Mouse (Mus musculus) CH12F3 (cell line): Measurements from ENCODE around the gene 1700016K19Rik.

Source experiments
- in situ Hi-C: fragments of 300-500 bp; cut with MboI; formaldehyde crosslinking; loops from 2 replicates; pipeline ENCODE4 v1.14.3; 2020; ENCODE audit warnings: low sequenced_read_pairs

The 1700016K19Rik gene

DNA sequence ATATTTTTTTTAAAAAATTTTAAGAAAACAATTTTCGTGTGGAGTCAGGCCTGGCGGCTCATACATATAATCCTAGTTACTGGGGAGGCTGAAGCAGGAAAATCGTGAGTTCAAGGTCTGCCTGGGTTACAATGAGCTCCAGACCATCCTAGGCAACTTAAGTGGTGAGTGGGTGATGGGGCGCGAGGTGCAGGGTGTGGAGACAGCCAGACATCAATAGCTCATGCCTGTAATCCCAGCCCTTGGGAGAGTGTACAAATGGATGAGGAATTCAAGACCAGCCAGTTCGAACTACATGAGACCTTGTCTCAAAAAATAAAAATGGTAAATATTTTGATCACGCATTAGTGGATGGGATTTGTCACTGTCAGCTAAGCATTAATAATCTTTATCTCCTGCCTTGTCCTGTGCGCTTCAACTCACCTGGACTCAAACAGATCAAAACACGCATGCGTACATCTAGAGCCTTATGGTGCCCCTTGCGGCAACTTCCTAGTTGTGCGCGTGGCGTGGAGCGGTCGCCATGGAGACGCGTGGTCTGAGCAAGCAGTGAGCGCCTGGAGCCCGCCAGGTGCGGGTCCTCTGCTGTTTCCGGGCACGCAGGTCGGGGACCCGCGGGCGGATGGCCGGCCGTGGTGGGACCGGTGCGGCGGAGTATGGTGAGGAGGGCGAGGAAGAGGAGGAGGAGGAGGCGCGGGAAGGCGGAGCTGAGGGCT is at the start of gene 1700016K19Rik:
TSS of gene 1700016K19Rik (plus strand) at position 473 of the 716 bp plus-strand sequence.
- in situ Hi-C loops: no loop called here

DNA sequence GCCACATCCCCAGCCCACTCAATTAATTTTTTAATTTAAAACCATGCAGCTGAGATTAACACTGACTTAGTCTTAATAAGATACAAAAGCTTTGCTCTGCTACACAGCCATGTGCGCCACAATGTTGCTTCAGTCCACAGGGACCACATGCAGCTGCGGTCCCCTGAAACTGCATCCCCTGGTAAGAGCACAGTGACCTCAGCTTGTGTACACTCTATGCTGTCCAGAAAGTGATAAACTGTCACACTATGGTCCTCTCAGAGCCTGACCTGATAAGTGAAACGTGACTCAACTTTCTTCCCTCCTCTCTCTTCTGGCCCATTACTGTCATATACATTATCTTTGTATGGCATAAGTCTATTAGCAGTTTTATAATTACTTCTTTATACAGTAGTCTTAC is 49.3 kb upstream of the 1700016K19Rik start:
- in situ Hi-C loops: no loop called here

DNA sequence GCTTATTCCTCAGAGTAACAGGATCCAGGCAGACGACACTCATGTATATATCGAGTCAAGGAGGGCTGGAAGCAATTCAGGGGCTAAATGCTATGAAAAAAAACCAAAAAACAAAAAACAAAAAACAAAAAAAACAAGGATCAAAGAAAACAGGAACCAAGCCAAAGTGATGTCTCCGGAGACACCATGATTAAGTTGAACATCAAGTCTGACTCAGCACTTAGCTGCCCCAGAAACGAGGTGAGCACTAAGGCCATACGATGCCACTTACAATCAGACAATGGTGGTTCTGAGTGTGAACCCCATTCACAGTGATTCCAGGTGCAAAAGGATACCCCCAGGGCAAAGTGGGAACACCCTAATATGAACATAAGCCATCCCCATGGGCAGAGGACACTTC is 47.8 kb upstream of the 1700016K19Rik start:
- in situ Hi-C loops: no loop called here

DNA sequence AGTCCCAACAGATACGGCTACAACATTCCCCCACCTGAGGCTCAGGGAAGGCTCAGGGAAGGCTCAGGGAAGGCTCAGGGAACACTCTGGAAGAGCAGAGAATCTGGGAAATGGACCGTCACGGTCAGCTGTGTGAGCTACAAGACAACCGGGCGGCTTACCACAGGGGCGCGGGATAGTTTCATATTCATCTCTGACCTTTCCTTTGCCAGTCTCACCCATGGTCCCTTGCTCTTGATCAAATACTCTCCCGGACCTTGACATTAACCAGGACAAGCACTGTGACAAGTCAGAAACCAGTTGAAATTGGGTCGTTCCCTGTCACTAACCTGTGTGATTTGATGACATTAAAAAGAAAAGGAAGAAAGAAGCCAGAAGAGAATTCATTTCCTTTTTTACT is 44.8 kb upstream of the 1700016K19Rik start:
- in situ Hi-C loops: no loop called here

DNA sequence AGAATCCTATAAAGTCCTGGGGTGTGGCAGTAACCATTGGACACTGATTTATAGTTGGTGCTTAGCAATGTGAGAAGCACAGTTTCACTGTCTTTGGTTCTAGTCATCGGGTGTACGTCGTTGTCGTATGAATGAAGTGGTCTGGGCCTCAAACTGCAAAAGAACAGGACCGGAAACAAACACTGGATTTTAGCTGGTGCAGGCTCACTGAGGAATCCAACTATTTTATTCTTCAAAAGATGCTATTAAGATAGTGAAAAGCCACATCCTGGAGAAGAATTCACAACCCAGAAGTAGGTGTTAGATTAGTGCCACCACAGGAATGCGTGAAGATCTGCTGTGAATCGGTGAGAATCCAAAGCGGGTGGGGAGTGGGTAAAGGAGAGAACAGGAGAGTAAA is 43.1 kb upstream of the 1700016K19Rik start:
- in situ Hi-C loops: no loop called here

DNA sequence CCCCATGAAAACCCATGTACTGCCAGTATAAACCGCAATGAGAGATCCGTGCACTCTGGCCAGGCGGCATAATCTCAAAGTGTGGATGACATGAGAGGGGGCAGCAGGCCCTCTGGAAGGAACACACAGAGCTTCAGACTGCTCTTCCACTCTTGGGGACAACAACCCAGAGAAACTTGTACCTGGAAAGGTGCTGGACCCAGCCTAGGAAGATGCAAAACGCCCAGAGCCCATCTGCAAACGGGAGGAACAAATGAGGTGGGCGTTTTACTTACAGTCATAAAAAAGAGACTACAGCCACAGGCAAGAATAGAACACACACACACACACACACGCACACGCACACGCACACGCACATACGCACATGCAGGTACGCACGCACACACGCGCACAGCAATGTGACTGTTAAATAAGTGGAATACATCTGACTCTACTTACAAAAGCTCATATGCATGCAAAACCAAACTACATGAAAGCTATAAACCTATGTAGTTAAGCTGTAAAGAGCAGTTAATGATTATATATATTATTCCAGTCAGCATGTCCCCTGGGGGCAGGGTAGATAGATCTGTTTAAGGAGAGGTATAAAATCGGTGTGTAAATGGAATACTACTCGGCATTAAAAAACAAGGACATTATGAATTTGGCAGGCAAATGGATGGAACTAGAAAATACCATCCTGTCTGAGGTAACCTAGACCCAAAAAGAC is 42.4 kb upstream of the 1700016K19Rik start:
- in situ Hi-C loops: no loop called here

DNA sequence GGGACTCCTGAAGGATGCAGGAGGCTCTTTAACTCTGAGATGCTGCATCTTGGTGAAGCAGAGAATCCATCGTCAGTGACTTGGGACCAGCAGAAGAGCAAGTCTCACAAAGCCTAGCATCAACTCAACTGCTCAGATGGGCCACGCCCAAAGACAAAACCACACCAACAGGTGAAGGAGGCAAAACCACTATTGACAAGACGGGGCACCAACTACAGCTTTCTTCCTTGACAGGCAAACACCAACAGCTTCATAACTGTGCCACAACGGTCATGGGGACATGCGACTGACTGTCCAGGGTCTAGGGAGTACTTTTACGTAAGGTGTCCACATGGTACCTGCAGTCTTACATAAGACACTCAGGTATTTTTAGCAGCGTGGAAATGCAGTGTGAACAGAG is 37.9 kb upstream of the 1700016K19Rik start:
- in situ Hi-C loops: loop anchor here (10.0 kb wide), 1 partner anchor 177 kb away; no protein-coding TSS in a partner anchor

DNA sequence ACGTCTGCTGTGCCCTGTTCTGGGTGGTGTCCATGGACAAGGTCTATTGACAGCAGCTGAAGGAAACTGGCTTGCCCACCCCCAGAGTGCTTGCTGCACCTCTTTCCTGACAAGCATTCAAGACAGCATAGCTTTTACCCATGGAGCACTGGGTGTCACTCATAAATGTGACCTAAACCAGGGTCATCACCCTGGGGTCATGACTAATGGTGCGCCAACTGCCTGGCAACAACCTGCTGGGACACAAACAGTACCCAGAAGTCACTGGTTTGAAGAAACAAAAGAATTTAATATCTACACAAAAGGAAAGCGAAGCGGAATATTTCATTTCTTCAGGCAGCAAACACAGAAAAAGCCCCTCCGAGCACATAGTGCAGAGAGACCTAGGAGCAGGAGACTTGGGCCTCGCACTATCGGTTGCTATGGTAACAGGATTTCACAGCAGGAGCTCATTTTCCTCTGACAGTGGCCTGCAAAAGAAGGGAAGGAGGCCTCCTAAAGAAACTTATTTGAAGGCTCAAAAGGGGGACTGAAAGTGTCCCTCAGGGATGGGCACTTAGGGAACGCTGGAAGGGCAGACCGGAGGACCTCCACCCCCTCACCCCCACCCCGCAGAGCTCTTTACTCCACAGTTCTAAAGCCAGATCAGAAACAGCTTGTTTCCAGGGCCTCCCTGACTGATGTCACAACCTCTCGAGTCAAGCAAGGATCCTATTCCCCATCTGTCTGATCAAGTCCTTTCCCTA is 35.8 kb upstream of the 1700016K19Rik start:
- in situ Hi-C loops: loop anchor here (10.0 kb wide), 1 partner anchor 179 kb away; no protein-coding TSS in a partner anchor

DNA sequence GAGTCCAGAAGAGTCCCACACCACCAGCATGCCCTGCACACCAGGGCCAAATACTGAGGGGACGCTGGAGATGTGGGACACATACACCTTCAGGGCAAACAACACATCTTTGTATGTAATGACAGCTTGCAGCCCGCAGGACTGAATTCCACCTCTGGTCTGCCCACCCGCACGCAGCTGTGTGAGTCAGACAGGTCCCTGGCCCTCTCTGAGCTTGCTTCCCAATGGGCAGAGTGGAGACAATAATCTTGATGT is 35.3 kb upstream of the 1700016K19Rik start:
- in situ Hi-C loops: loop anchor here (10.0 kb wide), 1 partner anchor 180 kb away; no protein-coding TSS in a partner anchor

DNA sequence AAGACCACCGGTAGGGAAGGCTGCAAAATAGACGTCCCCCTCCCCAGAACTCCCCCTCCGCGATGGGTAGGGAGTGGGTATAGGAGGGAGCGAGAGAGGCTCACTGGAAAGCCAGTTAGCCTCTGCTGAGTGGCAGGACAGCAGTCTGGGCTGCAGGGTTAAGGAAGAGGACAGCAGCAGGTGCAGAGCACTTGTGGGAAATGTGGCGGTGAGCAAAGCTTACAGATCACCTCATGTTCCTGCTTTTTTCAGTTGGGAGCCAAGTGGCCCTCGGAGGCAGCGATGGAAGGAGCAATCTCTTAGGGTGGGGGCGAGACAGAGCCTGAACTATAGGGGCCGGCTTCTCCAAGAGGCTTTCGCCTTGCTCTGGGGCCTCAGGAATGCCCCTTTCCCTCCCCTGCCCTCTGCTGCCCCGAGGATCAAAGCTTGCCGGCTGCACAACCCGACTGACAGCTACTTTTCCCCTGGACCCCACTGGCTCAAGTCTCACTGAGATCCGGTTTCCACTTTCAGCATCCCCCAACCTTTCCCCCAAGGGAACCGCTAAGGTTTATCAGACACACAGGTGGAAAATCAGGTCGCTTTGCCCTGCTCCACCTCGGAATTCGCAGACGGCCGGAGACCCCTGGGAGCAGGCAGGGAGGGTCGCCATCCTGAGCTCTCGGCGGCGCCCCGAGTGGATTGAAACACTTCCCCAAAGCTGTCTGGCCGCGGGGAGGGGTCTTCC is 33.9 kb upstream of the 1700016K19Rik start:
- in situ Hi-C loops: loop anchor here (10.0 kb wide), 1 partner anchor 181 kb away; no protein-coding TSS in a partner anchor

DNA sequence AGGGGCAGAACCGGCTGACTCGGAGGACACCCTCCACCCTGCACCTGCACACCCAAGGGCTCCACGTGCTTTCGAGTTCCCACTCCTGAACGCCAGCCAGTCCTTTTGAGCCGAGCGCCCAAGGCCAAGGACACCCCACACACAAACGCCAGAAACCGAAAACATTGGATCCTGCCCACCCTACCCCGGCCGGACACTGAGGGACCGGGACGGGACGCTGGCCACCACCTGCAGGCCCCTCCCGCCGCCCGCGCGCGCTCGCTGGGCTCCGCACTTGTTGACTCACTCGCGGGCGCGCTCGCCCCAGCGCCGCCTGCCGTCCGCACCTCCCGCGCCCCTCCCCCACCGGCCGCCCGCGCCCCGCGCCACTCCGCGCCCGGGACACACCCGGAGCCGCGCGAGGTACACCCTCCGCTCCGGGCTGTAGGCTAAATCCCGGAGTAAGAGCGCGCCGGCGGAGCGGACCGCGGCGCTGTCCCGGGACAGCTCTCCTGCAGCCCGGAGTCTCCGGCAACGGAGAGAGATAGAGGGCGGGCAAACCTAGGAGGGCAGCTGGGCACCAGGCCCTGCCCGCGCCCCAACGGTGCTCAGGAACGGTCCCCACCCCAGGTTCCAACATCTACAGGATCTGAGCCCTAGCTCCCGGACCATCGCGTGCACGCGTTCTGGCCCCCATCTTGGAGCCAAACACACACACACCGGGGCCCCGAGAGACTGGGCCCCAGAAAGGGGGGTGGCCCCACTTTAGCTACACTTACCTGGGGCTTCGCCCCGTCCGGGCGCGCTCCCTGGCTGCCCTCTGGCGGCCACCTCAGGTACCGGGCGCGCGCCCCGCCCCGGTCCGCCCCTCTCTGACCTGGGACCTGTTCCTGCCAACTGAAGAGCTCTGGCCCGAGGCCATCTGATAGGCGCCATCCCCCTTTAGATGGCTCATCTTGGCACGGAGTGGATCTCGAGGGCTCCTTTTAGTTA is 33.0 kb upstream of the 1700016K19Rik start:
- in situ Hi-C loops: loop anchor here (10.0 kb wide), 1 partner anchor 182 kb away; no protein-coding TSS in a partner anchor

DNA sequence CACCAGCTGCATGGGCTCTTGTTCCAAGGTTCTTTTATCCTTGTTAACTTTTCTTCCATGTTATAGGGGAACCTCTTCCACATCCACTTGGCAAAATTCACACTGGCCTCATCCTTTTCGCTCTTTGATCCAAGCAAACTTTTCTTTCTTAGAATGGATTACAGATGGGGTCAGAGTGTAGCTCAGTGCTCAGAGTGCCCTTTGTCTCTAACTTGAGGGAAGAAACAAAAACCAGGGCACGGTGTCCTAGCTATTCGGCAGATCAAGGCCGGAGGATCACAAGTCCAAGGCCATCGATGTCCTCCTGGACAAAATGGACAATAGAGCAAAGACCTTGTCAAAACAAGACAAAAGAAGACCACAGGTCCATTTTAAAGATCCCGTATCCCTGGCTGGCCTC is 31.0 kb upstream of the 1700016K19Rik start:
- in situ Hi-C loops: loop anchor here (10.0 kb wide), 1 partner anchor 184 kb away; no protein-coding TSS in a partner anchor

DNA sequence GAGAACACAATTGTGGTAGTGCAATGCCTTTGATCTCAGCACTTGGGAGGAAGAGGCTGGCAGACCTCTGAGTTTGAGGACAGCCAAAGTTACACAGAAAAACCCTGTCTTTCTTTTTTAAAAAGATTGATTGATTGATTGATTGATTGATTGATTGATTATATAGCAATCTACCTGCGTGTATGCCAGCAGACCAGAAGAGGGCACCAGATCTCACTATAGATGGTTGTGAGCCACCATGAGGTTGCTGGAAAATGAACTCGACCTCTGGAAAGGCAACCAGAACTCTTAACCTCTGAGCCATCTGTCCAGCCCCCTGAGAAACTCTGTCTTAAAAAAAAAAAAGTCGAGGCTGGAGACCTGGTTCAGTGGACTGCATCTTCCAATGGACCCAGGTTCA is 29.1 kb upstream of the 1700016K19Rik start:
- in situ Hi-C loops: no loop called here

DNA sequence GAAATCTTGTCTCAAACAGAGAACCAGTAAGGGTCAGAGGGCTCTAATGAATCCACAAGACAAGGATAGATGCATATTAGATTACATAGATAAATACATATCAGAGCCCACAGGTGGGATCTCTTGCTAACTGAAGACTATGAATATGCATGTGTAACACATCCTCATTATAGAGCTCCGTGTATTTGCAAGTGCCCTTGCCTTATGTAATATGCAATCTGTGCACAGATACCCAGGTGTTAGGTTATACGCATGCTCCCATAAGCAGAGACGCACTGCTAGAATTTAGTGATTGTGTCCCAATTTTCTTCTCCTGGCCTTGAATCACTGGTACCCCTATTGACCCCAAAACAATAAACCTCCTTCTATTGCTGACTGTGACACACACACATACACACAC is 27.5 kb upstream of the 1700016K19Rik start:
- in situ Hi-C loops: no loop called here

DNA sequence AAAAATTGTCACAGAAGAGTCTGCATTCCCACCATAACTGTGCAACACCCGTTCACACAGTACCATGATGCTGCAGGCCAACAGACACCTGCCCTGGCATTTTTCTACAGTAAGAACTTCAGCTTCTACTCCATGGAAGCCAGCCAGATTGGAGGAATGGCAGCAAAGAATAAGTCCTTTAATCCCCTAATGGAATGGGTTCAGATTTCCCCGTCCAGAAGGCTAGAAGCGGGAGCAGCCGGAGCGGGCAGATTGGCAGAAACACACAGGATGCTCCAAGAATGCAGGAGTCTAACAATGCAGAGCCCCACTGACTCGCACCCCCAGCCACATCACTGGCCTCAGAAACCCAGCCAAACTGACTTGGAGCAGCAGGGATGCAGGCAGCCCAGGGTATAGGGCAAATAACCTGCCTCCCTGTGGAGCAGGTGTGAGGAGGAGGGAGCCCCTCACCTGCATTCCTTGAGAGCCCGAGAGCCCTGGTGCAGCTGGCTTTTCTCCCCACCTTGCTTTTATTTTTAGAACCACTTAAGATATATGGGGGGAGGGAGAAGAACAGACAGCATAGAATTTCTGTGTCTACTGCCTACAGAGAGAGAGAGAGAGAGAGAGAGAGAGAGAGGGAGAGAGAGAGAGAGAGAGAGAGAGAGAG is 26.7 kb upstream of the 1700016K19Rik start:
- in situ Hi-C loops: no loop called here

DNA sequence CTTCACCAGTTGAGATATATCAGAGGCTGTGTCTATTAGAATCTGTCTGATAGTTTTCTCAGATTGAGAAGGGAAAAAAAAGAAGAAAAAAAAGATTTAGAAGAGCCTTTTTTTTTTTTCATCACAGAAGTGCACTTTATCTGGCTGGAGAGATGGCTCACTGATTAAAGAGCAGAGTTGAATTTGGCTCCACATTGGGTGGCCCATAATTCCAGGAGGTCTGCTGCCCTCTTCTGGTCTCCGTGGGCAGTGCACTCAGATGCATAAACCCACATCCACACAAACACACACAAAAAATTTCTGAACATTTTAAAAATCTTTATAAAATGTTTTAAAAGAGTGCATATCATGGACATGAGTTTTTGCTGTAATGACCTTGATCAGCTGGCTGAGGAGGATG is 25.7 kb upstream of the 1700016K19Rik start:
- in situ Hi-C loops: no loop called here

DNA sequence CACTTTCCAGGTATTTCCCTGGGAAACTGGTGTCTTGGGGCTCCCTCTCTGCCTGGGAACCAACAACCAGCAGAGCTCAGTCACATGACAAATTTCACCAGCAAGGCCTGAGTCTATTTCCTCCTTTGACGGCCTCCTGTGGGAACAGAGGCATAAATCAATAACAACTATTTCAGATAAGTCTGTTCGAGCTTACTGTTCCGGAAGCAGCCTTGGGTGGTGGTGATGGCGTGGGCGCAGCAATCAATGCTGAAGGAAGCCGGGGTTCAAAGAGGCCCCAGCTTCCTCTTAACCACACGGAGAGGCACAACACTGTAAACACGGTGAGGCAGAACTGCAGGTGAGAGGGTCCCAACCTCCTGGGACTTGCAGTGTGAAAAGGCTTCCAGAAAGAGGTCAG is 23.0 kb upstream of the 1700016K19Rik start:
- in situ Hi-C loops: no loop called here

DNA sequence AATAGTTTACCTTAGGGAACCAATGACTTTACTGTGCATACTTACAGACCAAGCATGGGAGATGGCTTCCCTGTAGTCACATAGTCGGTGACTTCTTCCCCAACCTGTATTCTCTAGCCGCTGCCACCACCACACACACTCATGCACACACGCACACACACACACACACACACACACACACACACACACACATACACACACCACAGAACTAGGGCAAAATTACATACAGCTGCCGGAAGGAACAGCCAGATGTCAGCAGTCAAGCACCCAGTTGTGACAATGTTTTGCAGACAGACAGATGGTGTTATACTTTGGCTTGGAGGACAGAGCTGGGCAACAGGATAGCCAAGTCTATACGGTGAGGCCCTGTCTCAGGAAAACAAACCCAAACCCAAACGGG is 21.7 kb upstream of the 1700016K19Rik start:
- in situ Hi-C loops: no loop called here

DNA sequence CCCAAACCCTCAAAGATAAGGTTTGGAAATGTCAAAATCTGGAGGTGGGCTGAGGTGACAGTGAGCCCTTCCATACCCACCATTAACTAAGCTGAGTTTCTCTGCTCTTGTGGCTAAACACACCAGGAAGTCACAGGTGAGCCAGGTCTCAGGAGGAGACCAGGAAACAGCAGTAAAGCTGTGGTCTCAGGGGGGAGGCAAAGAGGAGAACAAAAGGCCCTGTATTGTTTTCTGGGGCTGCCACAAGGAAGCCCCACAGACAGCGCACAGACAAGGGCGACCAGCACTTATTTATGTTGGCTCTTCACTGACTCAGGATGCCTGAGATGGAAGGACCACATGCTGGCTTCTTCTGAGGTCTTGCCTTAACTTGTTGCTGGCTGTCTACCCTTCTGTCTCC is 19.3 kb upstream of the 1700016K19Rik start:
- in situ Hi-C loops: no loop called here
